Mouse (Mus musculus) small intestine, adult 10 weeks (tissue): ENCODE data around the gene Tmem235. TPM values are rescaled to one million over a fixed set of nuclear protein-coding genes. Genes with fewer than 3 reads are reported as not detected.

ENCODE experiments used
- polyA plus RNA-seq: library from polyadenylated mRNA; stranded (reverse); fragments of 350-450 nt; fragmentation: Illumina TruSeq; extraction: RNeasy Lipid Tissue Mini Kit (QIAGEN cat#74804); gene quantifications from one replicate; pipeline ENCODE4 v1.2.3, GENCODE M21; 2014; ENCODE audit warnings: low replicate concordance

The Tmem235 gene
- polyA plus RNA-seq = not detected

GRCm38 (mm10) chr11:117860601-117861000 is at the start of gene Tmem235:
Gene Tmem235 (plus strand): TSS chr11:117860752.

DNA sequence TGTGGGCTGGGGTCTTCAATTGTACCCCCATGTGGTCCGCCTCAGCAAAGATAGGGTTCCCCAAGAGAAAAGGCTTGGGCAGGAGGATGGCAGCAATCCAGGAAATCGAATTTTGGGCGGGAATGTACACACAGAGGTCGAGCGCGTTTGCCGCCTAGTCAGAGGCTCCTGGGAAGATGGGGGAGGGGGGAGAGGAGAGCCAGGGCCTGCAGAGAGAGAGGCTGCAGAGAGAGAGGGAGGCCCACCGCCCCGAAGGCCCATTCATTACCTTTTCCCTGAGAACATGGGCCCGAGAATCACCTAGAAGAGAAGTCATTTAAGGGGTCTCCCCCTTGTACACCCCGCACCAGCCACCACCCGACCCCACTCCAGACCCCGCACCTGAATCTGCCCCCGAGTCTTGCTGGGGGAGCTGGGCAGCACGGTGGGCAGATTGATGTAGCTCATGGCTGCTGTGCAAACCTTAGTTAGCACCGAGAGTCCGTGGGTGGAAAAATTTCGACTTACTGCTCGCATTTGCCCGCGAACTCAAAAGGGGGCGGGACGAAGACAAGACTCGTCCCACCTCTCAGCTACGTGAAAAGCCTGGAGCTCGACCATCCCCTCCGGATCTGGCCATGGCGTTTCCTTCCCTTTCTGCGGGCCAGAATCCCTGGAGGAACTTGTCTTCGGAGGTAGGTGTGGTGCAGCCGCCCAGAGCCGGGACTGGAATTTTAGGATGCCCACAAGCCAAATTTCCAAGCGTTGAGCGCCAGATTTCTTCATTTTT is 35.0 kb upstream of the Tmem235 start, which contains the start of the genes Afmid and Tk1:
Gene Afmid (plus strand): TSS at position 592 of the 769 bp plus-strand sequence.
Gene Tk1 (minus strand): TSS at position 760 of the 769 bp plus-strand sequence.

DNA sequence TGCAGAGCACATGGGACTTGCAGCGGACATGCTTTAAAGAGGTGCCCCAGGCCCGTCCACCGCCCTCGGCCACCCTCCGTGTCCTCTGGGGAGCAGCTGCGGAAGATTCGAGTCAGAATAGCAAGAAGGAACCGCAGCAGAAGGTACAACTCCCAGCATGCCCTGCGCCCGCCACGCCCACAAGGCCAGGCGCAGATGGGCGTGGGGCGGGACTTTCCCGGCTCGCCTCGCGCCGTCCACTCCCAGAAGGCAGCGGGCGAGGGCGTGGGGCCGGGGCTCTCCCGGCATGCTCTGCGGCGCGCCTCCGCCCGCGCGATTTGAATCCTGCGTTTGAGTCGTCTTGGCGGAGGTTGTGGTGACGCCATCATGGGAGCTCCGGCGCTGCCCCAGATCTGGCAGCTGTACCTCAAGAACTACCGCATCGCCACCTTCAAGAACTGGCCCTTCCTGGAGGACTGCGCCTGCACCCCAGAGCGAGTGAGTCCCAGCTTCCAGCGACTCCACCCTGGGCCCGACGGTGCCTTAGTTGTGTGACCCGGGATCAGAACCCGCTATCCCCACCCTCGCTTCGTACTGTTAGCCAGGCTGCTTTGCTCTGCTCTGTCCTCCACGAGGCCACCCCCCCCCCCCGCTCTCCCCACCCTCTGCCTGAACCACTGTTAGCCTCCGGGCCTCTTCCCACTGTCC is 11.4 kb upstream of the Tmem235 start, which contains the start of gene Birc5:
Gene Birc5 (plus strand): TSS at position 267 of the 687 bp plus-strand sequence.

DNA sequence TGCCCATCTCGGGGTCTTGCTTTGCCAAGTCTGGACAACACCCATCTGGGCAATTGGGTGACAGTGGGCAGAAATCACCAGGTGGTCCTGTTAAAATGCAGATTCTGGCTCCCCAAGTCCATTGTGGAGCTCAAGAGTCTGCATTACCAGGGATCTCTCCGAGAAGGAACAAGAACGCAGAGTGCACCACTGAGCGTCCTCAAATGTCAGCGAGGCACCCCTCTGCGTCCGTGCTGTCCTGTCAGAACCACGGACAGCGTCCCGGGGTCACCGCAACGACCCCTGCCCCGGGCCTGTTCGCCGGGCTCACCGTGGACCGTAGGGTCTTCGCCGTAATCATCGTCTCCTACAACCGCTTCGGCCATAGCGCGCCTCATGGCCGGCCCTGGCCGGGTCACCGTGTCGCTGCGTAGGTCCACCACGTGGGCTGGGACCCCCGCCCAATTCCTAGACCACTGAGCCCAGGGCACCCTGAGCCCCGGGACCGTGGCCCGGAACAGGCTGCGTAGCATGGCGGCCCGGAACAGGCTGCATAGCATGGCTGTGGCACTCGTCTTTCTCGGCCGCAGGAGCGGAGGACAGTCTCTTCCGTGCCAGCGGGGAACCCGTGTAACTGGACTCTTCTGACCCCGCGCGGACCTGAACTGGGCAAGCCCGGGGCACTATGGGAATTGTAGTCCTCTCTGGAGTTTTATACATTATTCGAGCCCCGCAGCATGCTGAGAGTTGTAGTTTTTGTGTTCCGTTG is 12.5 kb downstream of the Tmem235 start, which contains the start of gene Tha1:
Gene Tha1 (minus strand): TSS at position 621 of the 748 bp plus-strand sequence.

Other genes starting within 250 kb of the Tmem235 start
- 5.4 TPM for gene Tnrc6c, start 206.5 kb upstream of the Tmem235 start, polyA plus RNA-seq
- 1.7 TPM for gene Tmc8, start 78.7 kb upstream of the Tmem235 start, polyA plus RNA-seq
- gene Tmc6, start 78.6 kb upstream of the Tmem235 start, polyA plus RNA-seq = 0.97 TPM
- not detected for gene 6030468B19Rik, start 63.1 kb upstream of the Tmem235 start, polyA plus RNA-seq
- 3.5 TPM for gene Gm20708, start 51.1 kb upstream of the Tmem235 start, polyA plus RNA-seq
- gene Syngr2, start 51.1 kb upstream of the Tmem235 start, polyA plus RNA-seq = 3.0 TPM
- 0.67 TPM for gene Afmid, start 34.8 kb upstream of the Tmem235 start, polyA plus RNA-seq
- 2.0 TPM for gene Tk1, start 34.7 kb upstream of the Tmem235 start, polyA plus RNA-seq
- 32.3 TPM for gene Birc5, start 11.5 kb upstream of the Tmem235 start, polyA plus RNA-seq
- 0.71 TPM for gene Tha1, start 12.7 kb downstream of the Tmem235 start, polyA plus RNA-seq
- gene Socs3, start 109.3 kb downstream of the Tmem235 start, polyA plus RNA-seq = 0.85 TPM
- 3.1 TPM for gene Pgs1, start 125.5 kb downstream of the Tmem235 start, polyA plus RNA-seq